Mouse (Mus musculus) lung, adult 2 months (tissue): ENCODE results near the gene Tfcp2l1. TPM values are rescaled to one million over a fixed set of nuclear protein-coding genes. Genes with fewer than 3 reads are reported as not detected.
"Not testable (repeated sequence)": the region's sequence is repeated elsewhere in the genome, so short reads cannot be mapped to it uniquely, and the experiment has no call there.

Experiments
- DNase-seq: peaks from one replicate; pipeline ENCODE4 v3.0.0; 2022
- H3K4me1 ChIP-seq: fragments of 200-500 bp; 2 replicates; pipeline ENCODE4 v1.6.1; 2011; ENCODE audit warnings: low read length; ENCODE audit not compliant: control insufficient read depth, insufficient read depth
- H3K4me3 ChIP-seq: fragments of 200-500 bp; replicated peaks from 2 replicates; pipeline ENCODE3; 2011; ENCODE audit warnings: low read depth, mild to moderate bottlenecking, control low read depth, low read length; ENCODE audit errors: extremely low read depth
- CTCF ChIP-seq: fragments of 200-500 bp; IDR thresholded peaks from 2 replicates; pipeline ENCODE4 v1.5.1; 2011; ENCODE audit warnings: mild to moderate bottlenecking, low read length, control low read depth; ENCODE audit not compliant: insufficient read depth
- POLR2A ChIP-seq: fragments of 200-500 bp; IDR thresholded peaks from 2 replicates; pipeline ENCODE4 v1.6.1; 2011; ENCODE audit warnings: low read depth, mild to moderate bottlenecking, control low read depth, low read length, borderline replicate concordance; ENCODE audit errors: extremely low read depth
- WGBS: fragments of 180-500 bp; shearing (Covaris S2); methylation state at CpG from one replicate; pipeline ENCODE4 v1.1.7; 2018; 5-methylcytosine and 5-hydroxymethylcytosine counted together
- polyA plus RNA-seq: library from polyadenylated mRNA; depleted of rRNA; stranded (reverse); fragments of >200 nt; gene quantifications from 2 replicates; pipeline ENCODE4 v1.2.3, GENCODE M21; 2012; rRNA removed

The Tfcp2l1 gene
- polyA plus RNA-seq = 18.5 and 29.1 TPM in 2 replicates

DNA sequence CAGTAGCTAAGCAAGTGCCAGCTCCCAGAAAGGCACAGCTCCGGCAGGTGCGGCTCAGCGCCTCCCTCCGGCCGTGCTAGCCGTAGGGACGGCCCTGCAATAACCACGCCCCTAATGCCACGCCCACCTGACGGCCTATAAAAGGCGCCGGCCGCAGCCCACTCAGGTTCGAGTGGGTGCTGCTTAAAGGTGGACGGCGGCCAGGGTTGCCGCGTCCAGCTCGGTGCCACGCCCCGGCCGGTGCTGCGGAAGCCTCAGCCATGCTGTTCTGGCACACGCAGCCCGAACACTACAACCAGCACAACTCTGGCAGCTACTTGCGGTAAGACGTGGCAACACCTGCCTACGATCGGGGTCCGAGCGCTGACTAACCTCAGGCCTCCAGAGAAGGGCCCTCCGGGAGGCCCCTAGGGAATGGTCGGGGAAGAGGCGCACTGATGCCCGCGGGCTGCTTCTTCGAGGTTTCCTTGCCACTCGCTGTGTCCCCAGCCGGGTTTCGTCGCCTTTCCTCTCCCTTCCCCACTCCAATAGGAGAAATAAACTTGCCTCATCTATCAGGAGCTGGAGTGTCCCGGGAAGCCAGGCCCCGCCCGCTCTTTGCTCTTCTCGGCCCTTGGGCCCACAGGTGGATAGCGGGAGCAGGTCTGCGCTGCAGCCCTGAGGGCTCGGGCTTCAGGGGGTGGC, at the start of gene Tfcp2l1:
Gene Tfcp2l1 (plus strand): TSS at position 165 of the 684 bp plus-strand sequence.
- TF ChIP-seq POLR2A (peak; percentile 32; the same call in 1 of the 2 replicates), CTCF (no peak)
- peaks cover 2% of the 10 kb centered on the region; the same call in 1 of the 2 replicates for H3K4me1 ChIP-seq
- DNase-seq = peak; percentile 91
- H3K4me3 ChIP-seq = peak within 1 kb of the TSS; percentile 58
- WGBS = 2% methylated on average over 48 of the region's 48 CpGs

DNA sequence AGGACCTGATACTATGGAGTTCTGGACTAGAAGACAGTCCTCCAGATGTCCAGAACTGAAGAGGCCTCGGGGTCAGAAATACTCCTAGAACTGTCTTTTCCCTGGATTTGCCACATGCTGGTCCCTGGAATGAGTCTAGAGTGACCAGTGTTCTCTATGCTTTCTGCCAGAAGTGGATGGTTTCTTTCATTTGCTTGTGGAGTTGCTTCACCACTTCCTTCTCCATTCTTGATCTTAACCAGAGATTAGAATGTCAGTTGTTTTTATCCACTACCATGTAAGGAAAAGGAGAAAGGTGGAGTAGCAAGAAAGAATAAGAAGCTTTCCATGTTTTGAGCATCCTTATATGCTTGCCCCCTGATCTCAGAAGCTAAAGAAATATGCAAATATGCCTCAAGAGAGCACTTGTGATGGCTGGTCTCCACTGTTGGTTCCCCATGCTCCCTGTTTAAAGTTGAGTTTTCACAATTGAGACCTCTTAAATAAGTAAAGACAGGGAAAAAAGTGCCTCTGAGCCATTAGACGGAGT, 47.5 kb upstream of the Tfcp2l1 start:
- no peak overlapping the region for H3K4me3 ChIP-seq
- WGBS = 76% methylated on average over 2 of the region's 2 CpGs
- no peaks in the 10 kb centered on the region for H3K4me1 ChIP-seq
- no peak for DNase-seq
- TF ChIP-seq POLR2A = no peak
- TF ChIP-seq CTCF = no peak

DNA sequence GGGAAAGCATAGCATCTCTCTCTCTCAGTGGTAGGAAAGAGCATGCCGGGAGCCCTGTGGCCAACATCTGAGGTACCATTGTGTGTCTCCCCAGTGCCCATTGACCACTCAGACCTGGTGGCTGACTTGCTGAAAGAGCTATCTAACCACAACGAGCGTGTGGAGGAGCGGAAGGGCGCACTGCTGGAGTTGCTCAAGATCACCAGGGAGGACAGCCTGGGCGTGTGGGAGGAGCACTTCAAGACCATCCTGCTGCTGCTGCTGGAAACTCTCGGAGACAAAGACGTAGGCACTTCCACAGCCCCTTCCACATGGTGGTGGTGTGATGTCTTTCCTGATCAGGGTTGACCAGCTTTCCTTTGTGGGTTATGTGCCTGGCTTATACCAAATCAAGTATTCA, 46.6 kb upstream of the Tfcp2l1 start:
- TF ChIP-seq POLR2A (no peak), CTCF (no peak)
- WGBS = 90% methylated on average over 8 of the region's 8 CpGs
- Histone ChIP-seq H3K4me1 (no peaks in the 10 kb centered on the region), H3K4me3 (no peak overlapping the region)
- DNase-seq = no peak

DNA sequence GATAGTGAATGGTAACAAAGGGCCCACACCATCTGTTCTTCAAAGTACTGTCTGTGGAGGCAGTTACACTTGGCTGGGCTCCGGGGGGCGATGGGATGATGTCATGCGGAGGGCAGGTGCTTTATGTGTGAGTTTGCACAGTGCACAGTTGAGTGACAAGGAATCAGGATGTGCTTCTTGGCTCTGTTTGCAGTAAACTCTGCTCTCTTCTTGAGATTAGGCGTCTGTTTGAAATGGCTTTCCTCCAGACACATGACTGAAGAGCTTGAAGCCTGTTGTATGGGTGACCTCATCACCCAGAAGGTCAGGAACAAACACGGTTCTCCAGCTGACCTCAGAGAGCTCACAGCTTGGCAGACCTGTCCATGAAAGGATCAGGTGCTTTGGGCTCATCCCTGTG, 38.0 kb upstream of the Tfcp2l1 start:
- TF ChIP-seq POLR2A (no peak), CTCF (no peak)
- H3K4me1 ChIP-seq = no peaks in the 10 kb centered on the region
- H3K4me3 ChIP-seq = no peak overlapping the region
- DNase-seq = peak; percentile 20
- 46% methylated on average over 5 of the region's 5 CpGs for WGBS

DNA sequence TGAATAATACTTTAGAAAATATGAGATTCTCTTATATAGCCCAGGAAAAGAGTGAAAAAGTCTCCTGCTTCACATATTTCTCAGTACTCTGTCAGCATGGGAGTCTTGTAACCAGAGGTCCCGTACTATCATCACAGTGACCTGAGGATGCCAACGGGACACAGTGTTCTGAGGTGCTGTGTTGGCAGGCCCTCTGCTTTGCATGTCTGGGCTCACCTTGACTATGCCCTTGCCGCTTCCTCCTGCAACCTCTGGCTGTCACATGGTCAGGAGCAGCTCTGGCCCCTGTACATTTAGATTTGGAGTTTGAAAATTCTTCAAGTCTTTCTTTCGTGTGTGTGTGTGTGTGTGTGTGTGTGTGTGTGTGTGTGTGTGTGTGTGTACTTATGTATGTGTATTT, 34.8 kb upstream of the Tfcp2l1 start:
- Histone ChIP-seq H3K4me3 (no peak overlapping the region), H3K4me1 (no peaks in the 10 kb centered on the region)
- 89% methylated on average over 4 of the region's 4 CpGs for WGBS
- TF ChIP-seq POLR2A (no peak), CTCF (no peak)
- DNase-seq = no peak

DNA sequence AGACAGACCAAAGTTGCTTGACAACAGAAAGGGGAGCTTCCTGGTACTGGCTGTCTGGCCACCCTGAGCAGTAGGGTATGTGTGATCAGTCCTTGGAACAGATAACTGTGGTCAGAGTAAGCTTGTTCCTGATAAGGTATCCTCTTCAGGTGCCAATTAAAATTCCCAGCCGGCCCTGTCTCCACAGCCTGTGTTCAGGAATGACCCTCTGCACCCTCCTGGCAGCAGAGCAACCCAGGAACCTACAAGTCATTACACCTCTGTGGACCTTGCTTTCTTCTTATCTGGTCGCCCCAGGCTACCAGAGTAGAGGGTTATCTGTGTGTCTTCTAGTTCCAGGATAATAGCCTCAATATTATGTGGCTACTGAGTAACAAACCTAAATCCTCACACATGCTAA, 32.4 kb upstream of the Tfcp2l1 start:
- WGBS = 61% methylated on average over 2 of the region's 2 CpGs
- DNase-seq = no peak
- TF ChIP-seq CTCF (no peak), POLR2A (no peak)
- no peak overlapping the region for H3K4me3 ChIP-seq
- H3K4me1 ChIP-seq = no peaks in the 10 kb centered on the region

DNA sequence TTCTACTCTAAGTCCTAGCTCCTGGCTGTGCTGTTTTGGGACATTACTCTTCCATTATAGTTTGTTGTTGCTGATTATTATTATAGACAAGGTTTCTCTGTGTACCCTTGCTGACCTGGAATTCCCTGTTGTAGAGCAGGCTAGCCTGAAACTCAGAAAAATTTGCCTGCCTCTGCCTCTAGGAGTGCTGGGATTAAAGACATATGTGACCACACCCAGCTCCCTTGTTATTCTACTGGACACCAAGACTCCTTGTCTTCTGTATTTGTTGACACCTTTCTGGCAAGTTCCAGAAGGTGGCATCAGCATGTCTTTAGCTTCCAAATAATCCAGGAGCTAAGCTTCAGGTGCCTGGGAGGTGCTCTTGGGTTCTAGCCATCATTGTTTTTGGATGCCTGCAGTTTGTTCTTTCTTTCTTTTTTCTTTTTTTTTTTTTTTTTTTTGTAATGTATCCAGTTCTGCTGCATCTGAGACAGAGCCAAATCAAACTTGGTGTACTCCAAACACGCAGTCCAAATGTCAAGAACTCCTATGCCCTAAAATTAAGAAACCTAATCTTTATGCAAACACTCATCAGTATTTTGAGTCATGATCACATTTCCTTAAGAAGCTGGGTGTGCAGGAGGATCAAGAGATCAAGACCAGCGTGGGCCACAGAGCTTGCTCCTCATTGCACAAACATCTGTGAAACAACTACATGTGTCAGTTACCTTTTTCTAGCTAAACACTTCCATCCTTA, 30.1 kb upstream of the Tfcp2l1 start:
- WGBS = 59% methylated on average over 2 of the region's 2 CpGs

DNA sequence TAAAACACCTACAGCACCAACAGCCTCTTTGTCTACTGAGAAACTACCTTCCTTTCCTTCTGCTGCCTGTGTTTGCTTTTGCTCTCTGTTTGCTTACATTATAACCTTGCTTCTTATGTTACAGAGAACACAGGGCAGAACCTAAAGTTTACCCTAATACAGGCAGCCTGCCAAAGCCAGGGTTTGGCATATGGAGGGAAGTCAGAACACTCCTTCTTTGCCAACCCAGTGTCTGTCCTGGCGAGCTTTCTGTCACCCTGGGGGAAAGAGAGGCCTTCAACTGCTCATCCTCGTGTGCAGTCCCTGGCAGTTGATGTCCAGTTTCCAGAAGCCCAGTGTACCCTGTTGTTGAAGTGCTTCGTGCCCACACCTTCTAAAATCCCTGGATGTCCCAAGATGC, 29.4 kb upstream of the Tfcp2l1 start:
- TF ChIP-seq CTCF = no peak
- no peak for TF ChIP-seq POLR2A
- no peak for DNase-seq
- 56% methylated on average over 3 of the region's 3 CpGs for WGBS
- Histone ChIP-seq H3K4me3 (no peak overlapping the region), H3K4me1 (no peaks in the 10 kb centered on the region)

More for the DNA sequence above, 30.1 kb upstream of the Tfcp2l1 start:
- H3K4me3 ChIP-seq = no peak overlapping the region
- DNase-seq = no peak
- no peaks in the 10 kb centered on the region for H3K4me1 ChIP-seq
- TF ChIP-seq POLR2A (no peak), CTCF (no peak)

DNA sequence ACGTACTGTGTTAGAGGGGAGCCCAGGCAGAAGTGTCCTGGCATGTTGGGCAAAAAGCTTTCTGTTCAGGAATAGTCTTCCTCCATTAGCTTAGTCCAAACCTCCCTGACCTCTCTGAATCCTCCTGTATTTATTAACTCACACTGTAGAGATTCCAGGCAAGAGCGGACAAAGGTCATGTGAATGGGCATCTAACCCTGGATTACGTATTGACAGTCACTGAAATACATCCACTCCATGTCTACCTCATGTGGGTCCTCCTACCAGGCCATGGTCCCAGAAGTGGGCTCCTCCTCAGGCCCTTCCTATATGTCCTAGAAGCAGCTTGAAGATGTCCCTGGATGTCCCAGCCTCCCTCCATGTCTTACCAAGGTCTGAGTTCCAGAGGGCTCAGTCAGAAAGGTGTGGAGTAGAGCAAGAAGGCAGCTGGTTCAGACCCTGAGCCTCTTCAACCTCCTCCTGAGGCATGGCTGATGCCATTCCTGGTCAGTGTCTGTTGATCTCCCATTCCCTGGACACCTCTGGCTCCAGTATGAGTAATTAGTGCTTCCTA, 14.0 kb upstream of the Tfcp2l1 start:
- Histone ChIP-seq H3K4me1 (no peaks in the 10 kb centered on the region), H3K4me3 (no peak overlapping the region)
- TF ChIP-seq CTCF = no peak
- no peak for TF ChIP-seq POLR2A
- 83% methylated on average over 3 of the region's 3 CpGs for WGBS
- DNase-seq = no peak

GRCm38 (mm10) chr1:118621055-118621454, 6.7 kb upstream of the Tfcp2l1 start:
- DNase-seq, H3K4me3 ChIP-seq, H3K4me1 ChIP-seq: not testable (repeated sequence)
- 84% methylated on average over 5 of the region's 5 CpGs for WGBS
